Mouse (Mus musculus) lung, embryonic 14.5 days (tissue): ENCODE results near the gene Phospho1. TPM values are rescaled to one million over a fixed set of nuclear protein-coding genes. Genes with fewer than 3 reads are reported as not detected.

Experiments
- ATAC-seq: fragments of 200-750 bp; cut with Nextera tagmentation; 2 replicates; pipeline ENCODE4 v1.8.0; 2017; ENCODE audit warnings: mild to moderate bottlenecking, moderate TSS enrichment, moderate library complexity; ENCODE audit not compliant: insufficient read depth
- DNase-seq: peaks from one replicate; pipeline ENCODE4 v3.0.0-alpha.2; 2015
- H3K27ac ChIP-seq: fragments of 300-500 bp; sonication (generic); 2 replicates; pipeline ENCODE4 v1.5.1; 2014; ENCODE audit warnings: low read depth, mild to moderate bottlenecking, moderate library complexity
- H3K27me3 ChIP-seq: fragments of 300-500 bp; sonication (generic); 2 replicates; pipeline ENCODE4 v1.6.1; 2014; ENCODE audit warnings: low read length, control low read depth; ENCODE audit not compliant: insufficient read depth
- H3K36me3 ChIP-seq: fragments of 300-500 bp; sonication (generic); 2 replicates; pipeline ENCODE4 v1.6.1; 2014; ENCODE audit warnings: control low read depth; ENCODE audit not compliant: insufficient read depth
- H3K4me1 ChIP-seq: fragments of 300-500 bp; sonication (generic); 2 replicates; pipeline ENCODE4 v1.6.1; 2014; ENCODE audit warnings: antibody characterized with exemption, control low read depth; ENCODE audit not compliant: insufficient read depth
- H3K4me2 ChIP-seq: fragments of 300-500 bp; sonication (generic); 2 replicates; pipeline ENCODE4 v1.6.1; 2014; ENCODE audit warnings: mild to moderate bottlenecking
- H3K4me3 ChIP-seq: fragments of 300-500 bp; sonication (generic); 2 replicates; pipeline ENCODE4 v1.5.1; 2014; ENCODE audit warnings: low read depth, low read length
- H3K9ac ChIP-seq: fragments of 300-500 bp; sonication (generic); 2 replicates; pipeline ENCODE4 v1.6.1; 2014
- H3K9me3 ChIP-seq: fragments of 300-500 bp; sonication (generic); 2 replicates; pipeline ENCODE4 v1.6.1; 2016; ENCODE audit warnings: low read depth, low read length, control low read depth
- CTCF ChIP-seq: IDR thresholded peaks from 2 replicates; pipeline ENCODE4 v1.5.1; 2016; ENCODE audit warnings: antibody characterized with exemption, low read depth
- WGBS: fragments of 180-500 bp; shearing (Covaris S2); extraction: QIAGEN DNeasy Blood & Tissue Kit; methylation state at CpG from one replicate; pipeline ENCODE4 v1.1.7; 2014; 5-methylcytosine and 5-hydroxymethylcytosine counted together
- polyA plus RNA-seq: library from polyadenylated mRNA; unstranded; fragments of >200 nt; fragmentation: Nextera tagmentation; extraction: Ambion mirVana; gene quantifications from 2 replicates; pipeline ENCODE4 v1.2.1, GENCODE M21; 2014

The Phospho1 gene
- polyA plus RNA-seq, 1 experiment from 2014 or later: not detected

DNA sequence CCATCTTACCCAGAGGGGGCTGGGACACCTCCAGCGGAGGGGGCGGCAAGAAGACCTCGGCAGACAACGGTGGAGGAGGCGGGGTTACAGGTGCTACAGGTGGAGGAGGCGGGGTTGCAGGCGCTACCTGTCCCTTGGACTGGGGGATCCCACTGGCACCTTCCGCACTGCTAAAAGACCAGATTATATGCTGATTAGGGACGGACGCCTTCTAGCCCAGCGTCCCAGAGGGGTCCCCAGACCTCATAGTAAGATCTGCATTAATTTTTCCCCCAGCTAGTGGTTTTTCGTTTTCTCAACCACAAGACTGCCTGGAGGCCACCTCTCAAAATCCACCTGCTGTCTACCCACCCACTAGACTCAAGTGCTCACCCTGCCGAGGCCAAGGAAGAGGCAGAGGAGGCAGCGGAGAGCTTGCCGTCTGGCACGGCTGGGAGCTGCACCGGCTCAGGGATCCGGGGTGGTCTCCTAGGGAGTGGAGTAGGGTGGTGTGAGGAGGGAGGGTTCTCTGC, 9.4 kb downstream of the Phospho1 start:
- no peak overlapping the region for H3K9ac ChIP-seq

GRCm38 (mm10) chr11:95834143-95834667, 9.9 kb downstream of the Phospho1 start:
- DNase-seq: peak; percentile 62

More for the DNA sequence above, 9.4 kb downstream of the Phospho1 start:
- Histone ChIP-seq H3K36me3 (no peaks in the 10 kb centered on the region), H3K27me3 (peaks cover 61% of the 10 kb centered on the region), H3K27ac (no peak overlapping the region), H3K4me3 (no peak overlapping the region; the same call in 1 of the 2 replicates), H3K4me1 (peaks cover 23% of the 10 kb centered on the region), H3K9me3 (no peaks in the 10 kb centered on the region), H3K4me2 (peak overlapping the region; percentile 43)
- 14% methylated on average over 18 of the region's 18 CpGs for whole genome bisulfite sequencing
- TF ChIP-seq CTCF: no peak
- DNase-seq: no peak
- ATAC-seq: 0 out of 2 replicates have a peak, but pooled peaks have one; percentile 3

DNA sequence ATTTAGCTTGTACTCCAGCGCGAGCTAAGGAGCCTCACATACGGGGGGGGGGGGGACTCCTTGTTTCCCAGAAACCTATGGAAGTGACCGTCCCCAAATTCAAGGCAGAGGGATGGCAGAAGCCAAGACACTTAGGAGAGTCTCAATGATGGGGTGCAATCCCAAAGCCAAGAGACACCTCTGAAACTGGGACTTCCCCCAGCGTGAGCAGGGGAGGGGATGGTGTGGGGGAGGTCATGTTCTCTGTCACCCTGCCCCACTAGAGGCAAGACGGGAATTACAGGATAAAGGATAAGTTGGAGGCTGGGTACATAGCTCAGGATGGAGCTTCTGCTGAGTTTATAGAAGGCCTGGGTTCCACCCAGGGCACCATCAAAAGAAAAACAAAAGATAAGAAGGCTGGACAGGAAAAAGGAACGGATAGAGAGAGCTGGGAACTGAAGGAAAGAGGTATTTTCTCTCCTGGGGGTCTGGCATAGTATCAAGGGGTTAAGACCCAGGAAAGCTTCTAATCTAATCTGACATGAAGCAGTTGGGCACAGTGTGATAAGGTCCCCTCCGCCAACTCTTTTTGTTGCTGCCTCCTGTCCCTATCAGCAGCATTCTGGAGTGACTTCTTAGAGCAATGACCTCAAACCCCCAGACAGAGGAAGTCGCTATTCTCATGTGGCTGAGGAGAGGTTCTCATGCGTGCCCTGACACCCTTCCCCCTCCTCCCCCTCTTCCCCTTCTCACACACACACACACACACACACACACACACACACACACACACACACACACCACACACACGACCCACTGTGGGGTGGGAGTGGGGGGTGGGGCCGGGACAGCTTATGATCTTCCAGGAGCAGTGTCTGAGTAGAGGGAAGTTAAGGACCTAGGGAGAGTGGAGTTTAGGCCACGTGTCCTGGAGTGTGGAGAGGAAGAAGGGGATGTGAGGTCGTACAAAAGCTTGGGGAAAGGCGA, 10.7 kb downstream of the Phospho1 start:
- WGBS: 13% methylated on average over 15 of the region's 15 CpGs
- Histone ChIP-seq H3K36me3 (no peaks in the 10 kb centered on the region), H3K9me3 (no peaks in the 10 kb centered on the region), H3K4me2 (peak overlapping the region; percentile 43), H3K27ac (no peak overlapping the region), H3K4me3 (no peak overlapping the region), H3K9ac (no peak overlapping the region), H3K4me1 (peaks cover 23% of the 10 kb centered on the region), H3K27me3 (peaks cover 47% of the 10 kb centered on the region)
- TF ChIP-seq CTCF: no peak
- ATAC-seq: no peak
- peak; percentile 38 for DNase-seq

More at GRCm38 (mm10) chr11:95834143-95834667, 9.9 kb downstream of the Phospho1 start:
- ATAC-seq: 0 out of 2 replicates have a peak, but pooled peaks have one; percentile 5
- peaks cover 56% of the 10 kb centered on the region for H3K27me3 ChIP-seq
- H3K27ac ChIP-seq: no peak overlapping the region
- H3K36me3 ChIP-seq: no peaks in the 10 kb centered on the region
- 5% methylated on average over 22 of the region's 22 CpGs for WGBS
- no peak for TF ChIP-seq CTCF
- peak overlapping the region; percentile 43 for H3K4me2 ChIP-seq
- H3K4me1 ChIP-seq: peaks cover 23% of the 10 kb centered on the region
- no peak overlapping the region for H3K9ac ChIP-seq
- H3K4me3 ChIP-seq: no peak overlapping the region; the same call in 1 of the 2 replicates
- no peaks in the 10 kb centered on the region for H3K9me3 ChIP-seq

- H3K36me3 ChIP-seq: no peaks in the 10 kb centered on the region
- H3K9ac ChIP-seq: no peak overlapping the region
- 29% methylated on average over 6 of the region's 6 CpGs for WGBS
- no peak overlapping the region for H3K4me3 ChIP-seq
- H3K9me3 ChIP-seq: no peaks in the 10 kb centered on the region
- ATAC-seq: no peak
- DNase-seq: no peak
- peaks cover 39% of the 10 kb centered on the region for H3K27me3 ChIP-seq
- H3K27ac ChIP-seq: no peak overlapping the region
- no peak for TF ChIP-seq CTCF
- peaks cover 23% of the 10 kb centered on the region for H3K4me1 ChIP-seq
- H3K4me2 ChIP-seq: no peak overlapping the region
These were observed 11.5 kb downstream of the Phospho1 start for GRCm38 (mm10) chr11:95835832-95836231.

- H3K9me3 ChIP-seq: no peaks in the 10 kb centered on the region
- H3K9ac ChIP-seq: no peak overlapping the region
- peaks cover 33% of the 10 kb centered on the region for H3K27me3 ChIP-seq
- ATAC-seq (no peak), DNase-seq (no peak)
- peak overlapping the region; percentile 69 for H3K27ac ChIP-seq
- H3K4me1 ChIP-seq: peaks cover 23% of the 10 kb centered on the region
- peak overlapping the region; percentile 29; the same call in 1 of the 2 replicates for H3K4me2 ChIP-seq
- TF ChIP-seq CTCF: no peak
- 47% methylated on average over 6 of the region's 6 CpGs for WGBS
- H3K4me3 ChIP-seq: no peak overlapping the region
- H3K36me3 ChIP-seq: no peaks in the 10 kb centered on the region
These were observed 12.1 kb downstream of the Phospho1 start for GRCm38 (mm10) chr11:95836433-95836832.

GRCm38 (mm10) chr11:95837059-95837458, 12.8 kb downstream of the Phospho1 start, which contains the start of gene Gngt2:
TSS of gene Gngt2 (plus strand) at chr11:95837216.
- Histone ChIP-seq H3K4me1 (peaks cover 23% of the 10 kb centered on the region), H3K4me2 (peak within 1 kb of the TSS; percentile 29), H3K4me3 (no peak within 1 kb of the TSS), H3K27ac (peak within 1 kb of the TSS; percentile 69), H3K9ac (0 out of 2 replicates have a peak within 1 kb of the TSS, but pooled peaks have one; percentile 10), H3K9me3 (no peaks in the 10 kb centered on the region), H3K27me3 (peaks cover 27% of the 10 kb centered on the region), H3K36me3 (no peaks in the 10 kb centered on the region)
- DNase-seq (peak; percentile 97), ATAC-seq (peak; percentile 73)
- TF ChIP-seq CTCF: no peak
- WGBS: 27% methylated on average over 10 of the region's 10 CpGs
